Mouse (Mus musculus) ES-E14 (cell line): ENCODE measurements around the gene Ss18l2.

Experiments
- CHD2 ChIP-seq: IDR thresholded peaks from 2 replicates; pipeline ENCODE4 v1.6.1; 2014; ENCODE audit warnings: mild to moderate bottlenecking, low read depth, low read length, inconsistent platforms
- HCFC1 ChIP-seq: IDR thresholded peaks from 2 replicates; pipeline ENCODE4 v1.6.1; 2012; ENCODE audit warnings: low read length, inconsistent platforms, borderline replicate concordance; ENCODE audit not compliant: insufficient read depth
- MAFK ChIP-seq: IDR thresholded peaks from 2 replicates; pipeline ENCODE4 v1.6.1; 2014; ENCODE audit warnings: mild to moderate bottlenecking, low read depth, low read length, inconsistent platforms; ENCODE audit not compliant: insufficient read depth
- ZC3H11A ChIP-seq: IDR thresholded peaks from 2 replicates; pipeline ENCODE4 v1.6.1; 2012; ENCODE audit warnings: low read depth, mild to moderate bottlenecking, inconsistent platforms, low read length, borderline replicate concordance
- ZNF384 ChIP-seq: IDR thresholded peaks from 2 replicates; pipeline ENCODE4 v1.6.1; 2012; ENCODE audit warnings: low read depth, low read length, inconsistent platforms

GRCm38 (mm10) chr9:121671300-121671699 is 38.8 kb upstream of the Ss18l2 start:
- TF ChIP-seq ZNF384 (no peak), ZC3H11A (no peak), MAFK (no peak), CHD2 (no peak), HCFC1 (no peak)
